Mouse (Mus musculus): ENCODE measurements around the gene Akap13. TPM values are rescaled to one million over a fixed set of nuclear protein-coding genes. Genes with fewer than 3 reads are reported as not detected.

Gene Akap13
- polyA plus RNA-seq, 1 experiment from 2014 or later, result 29.5 TPM

DNA sequence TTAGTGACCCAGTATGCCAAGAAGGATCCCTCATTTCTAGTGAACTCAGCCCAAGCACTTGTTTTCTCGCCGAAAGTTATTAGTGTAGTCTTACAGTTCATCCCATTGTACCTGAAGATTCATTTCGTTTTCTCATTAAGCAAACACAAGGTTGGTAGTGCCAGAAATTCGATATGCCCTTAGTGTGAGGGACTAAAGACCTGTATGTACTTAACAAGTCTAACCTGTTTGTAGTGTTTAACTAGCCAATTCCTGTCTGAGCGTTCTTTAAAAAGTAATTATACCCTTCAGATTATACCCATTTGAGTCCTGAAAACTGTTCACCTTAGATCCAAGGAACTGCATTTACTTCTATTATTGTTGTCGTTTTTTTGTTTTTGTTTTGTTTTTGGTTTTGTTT is 130.1 kb downstream of the Akap13 start:
- no peak overlapping the region for H3K27ac ChIP-seq (ENCODE audit: low read depth, low read length)
- no peak overlapping the region for H3K4me2 ChIP-seq (ENCODE audit: low read depth)
- DNase-seq (ENCODE audit: low spot score), result no peak
- no peaks in the 10 kb centered on the region for H3K36me3 ChIP-seq (ENCODE audit: control insufficient read depth, insufficient read depth, low read length)
- WGBS, result 92% methylated on average over 6 of the region's 6 CpGs
- H3K27me3 ChIP-seq (ENCODE audit: control insufficient read depth, insufficient read depth, low read length), result no peaks in the 10 kb centered on the region
- ATAC-seq (ENCODE audit: insufficient read depth, low FRiP score, low TSS enrichment), result no peak
- H3K9me3 ChIP-seq (ENCODE audit: control insufficient read depth, low read length), result no peaks in the 10 kb centered on the region
- no peak overlapping the region for H3K9ac ChIP-seq (ENCODE audit: low read length)
- H3K4me3 ChIP-seq (ENCODE audit: low read depth, low read length), result no peak overlapping the region
- H3K4me1 ChIP-seq (ENCODE audit: control insufficient read depth, insufficient read depth, low read length), result no peaks in the 10 kb centered on the region

DNA sequence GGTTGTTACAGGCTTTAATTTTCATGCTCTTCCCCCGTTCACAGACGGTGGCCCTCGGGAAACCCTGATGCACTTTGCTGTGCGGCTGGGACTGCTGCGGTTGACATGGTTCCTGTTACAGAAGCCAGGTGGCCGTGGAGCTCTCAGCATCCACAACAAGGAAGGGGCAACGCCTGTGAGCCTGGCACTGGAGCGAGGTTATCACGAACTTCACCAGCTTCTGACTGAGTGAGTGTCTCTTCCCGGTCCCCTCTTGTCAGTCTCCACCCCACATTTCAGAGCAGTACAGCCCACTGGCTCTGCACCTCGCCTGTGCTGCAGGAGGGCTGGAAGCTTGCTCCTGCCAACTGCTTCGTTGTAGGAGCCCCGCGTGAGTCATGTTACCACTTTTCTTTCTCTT is 130.8 kb downstream of the Akap13 start:
- whole genome bisulfite sequencing, result 72% methylated on average over 14 of the region's 14 CpGs

DNA sequence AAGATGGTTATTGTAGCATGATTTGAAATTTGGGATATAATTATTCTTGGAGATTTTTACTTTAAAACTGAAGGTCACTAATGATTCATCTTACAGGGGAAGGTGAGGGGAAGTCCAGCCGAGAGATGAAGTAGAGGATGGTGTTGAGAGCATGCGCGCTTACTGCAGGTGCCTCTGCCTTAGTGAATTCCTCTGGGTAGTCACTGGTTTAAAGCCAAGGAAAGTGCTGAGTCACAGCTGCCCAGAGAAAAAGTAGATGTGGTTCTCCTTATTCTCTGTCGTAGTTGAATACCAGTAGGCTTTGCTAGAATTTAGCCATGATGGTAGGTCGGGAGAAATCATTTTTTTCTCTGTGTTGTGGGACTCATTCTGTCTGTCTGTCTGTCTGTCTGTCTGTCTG is 132.4 kb downstream of the Akap13 start:
- Histone ChIP-seq H3K9me3 (ENCODE audit: control insufficient read depth, low read length) (no peaks in the 10 kb centered on the region), H3K4me1 (ENCODE audit: control insufficient read depth, insufficient read depth, low read length) (no peaks in the 10 kb centered on the region), H3K36me3 (ENCODE audit: control insufficient read depth, insufficient read depth, low read length) (no peaks in the 10 kb centered on the region), H3K4me2 (ENCODE audit: low read depth) (no peak overlapping the region), H3K4me3 (ENCODE audit: low read depth, low read length) (no peak overlapping the region), H3K27me3 (ENCODE audit: control insufficient read depth, insufficient read depth, low read length) (no peaks in the 10 kb centered on the region), H3K9ac (ENCODE audit: low read length) (no peak overlapping the region), H3K27ac (ENCODE audit: low read depth, low read length) (no peak overlapping the region)
- DNase-seq (ENCODE audit: low spot score) (no peak), ATAC-seq (ENCODE audit: insufficient read depth, low FRiP score, low TSS enrichment) (no peak)
- WGBS, result 92% methylated on average over 5 of the region's 5 CpGs

More for the DNA sequence above, 130.8 kb downstream of the Akap13 start:
- no peak overlapping the region for H3K9ac ChIP-seq (ENCODE audit: low read length)
- H3K4me1 ChIP-seq (ENCODE audit: control insufficient read depth, insufficient read depth, low read length), result no peaks in the 10 kb centered on the region
- H3K36me3 ChIP-seq (ENCODE audit: control insufficient read depth, insufficient read depth, low read length), result no peaks in the 10 kb centered on the region
- no peak overlapping the region for H3K4me3 ChIP-seq (ENCODE audit: low read depth, low read length)
- no peak for DNase-seq (ENCODE audit: low spot score)
- H3K9me3 ChIP-seq (ENCODE audit: control insufficient read depth, low read length), result no peaks in the 10 kb centered on the region
- no peaks in the 10 kb centered on the region for H3K27me3 ChIP-seq (ENCODE audit: control insufficient read depth, insufficient read depth, low read length)
- H3K27ac ChIP-seq (ENCODE audit: low read depth, low read length), result no peak overlapping the region
- no peak for ATAC-seq (ENCODE audit: insufficient read depth, low FRiP score, low TSS enrichment)
- no peak overlapping the region for H3K4me2 ChIP-seq (ENCODE audit: low read depth)

DNA sequence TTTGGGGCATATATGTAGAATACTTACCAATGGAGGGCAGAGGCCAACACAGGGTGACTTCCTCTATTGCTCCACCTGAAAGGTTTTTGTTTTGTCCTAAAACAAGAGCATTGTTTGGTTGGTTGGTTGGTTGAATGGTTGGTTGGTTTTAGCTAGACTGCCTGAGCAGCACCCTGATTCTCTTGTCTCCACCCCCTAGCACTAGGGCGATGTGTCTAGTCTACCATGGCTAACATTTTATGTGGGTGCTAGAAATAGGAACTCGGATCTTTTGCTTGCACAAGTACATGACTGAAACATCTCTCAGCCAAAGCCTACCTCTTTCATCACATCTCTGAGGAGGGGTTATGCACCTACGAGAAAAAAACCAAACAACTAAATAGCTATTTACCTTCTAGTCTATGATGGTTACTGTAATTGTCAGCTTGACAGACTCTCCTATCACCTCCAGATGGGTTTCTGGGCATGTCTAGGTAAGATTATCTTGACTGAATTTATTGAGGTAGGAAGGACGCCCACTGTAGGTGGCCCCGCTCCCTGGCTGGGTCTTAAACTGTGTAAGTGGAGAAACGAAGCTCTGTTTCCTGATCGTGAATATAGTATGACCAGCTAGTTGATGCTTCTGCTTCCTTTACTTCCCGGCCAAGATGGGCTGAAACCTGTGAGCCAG is 134.1 kb downstream of the Akap13 start:
- DNase-seq (ENCODE audit: low spot score) (no peak), ATAC-seq (ENCODE audit: insufficient read depth, low FRiP score, low TSS enrichment) (no peak)
- no peak overlapping the region for H3K27ac ChIP-seq (ENCODE audit: low read depth, low read length)
- WGBS, result 92% methylated on average over 8 of the region's 8 CpGs
- no peaks in the 10 kb centered on the region for H3K9me3 ChIP-seq (ENCODE audit: control insufficient read depth, low read length)
- no peaks in the 10 kb centered on the region for H3K36me3 ChIP-seq (ENCODE audit: control insufficient read depth, insufficient read depth, low read length)
- no peaks in the 10 kb centered on the region for H3K4me1 ChIP-seq (ENCODE audit: control insufficient read depth, insufficient read depth, low read length)
- no peak overlapping the region for H3K4me3 ChIP-seq (ENCODE audit: low read depth, low read length)
- H3K9ac ChIP-seq (ENCODE audit: low read length), result no peak overlapping the region
- H3K27me3 ChIP-seq (ENCODE audit: control insufficient read depth, insufficient read depth, low read length), result no peaks in the 10 kb centered on the region
- no peak overlapping the region for H3K4me2 ChIP-seq (ENCODE audit: low read depth)

DNA sequence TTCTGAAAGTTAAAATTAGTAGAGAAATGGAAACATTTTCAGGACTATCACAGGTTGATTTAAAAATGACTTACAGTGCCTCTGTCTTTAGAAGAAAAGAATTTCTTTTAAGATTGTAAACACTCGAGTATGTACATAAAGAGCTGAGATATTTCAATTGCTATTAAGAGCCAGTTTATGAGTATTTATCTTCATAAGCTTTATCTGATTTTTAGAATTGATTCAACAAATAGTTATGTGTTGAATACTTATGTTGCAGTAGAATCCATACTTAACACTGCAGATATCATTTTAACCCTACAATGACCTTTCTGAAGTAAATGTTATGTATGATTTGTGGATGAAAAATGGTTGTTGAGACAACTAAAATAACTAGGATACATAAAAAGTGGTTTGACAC is 136.6 kb downstream of the Akap13 start:
- Histone ChIP-seq H3K4me2 (ENCODE audit: low read depth) (no peak overlapping the region), H3K9me3 (ENCODE audit: control insufficient read depth, low read length) (no peaks in the 10 kb centered on the region)

DNA sequence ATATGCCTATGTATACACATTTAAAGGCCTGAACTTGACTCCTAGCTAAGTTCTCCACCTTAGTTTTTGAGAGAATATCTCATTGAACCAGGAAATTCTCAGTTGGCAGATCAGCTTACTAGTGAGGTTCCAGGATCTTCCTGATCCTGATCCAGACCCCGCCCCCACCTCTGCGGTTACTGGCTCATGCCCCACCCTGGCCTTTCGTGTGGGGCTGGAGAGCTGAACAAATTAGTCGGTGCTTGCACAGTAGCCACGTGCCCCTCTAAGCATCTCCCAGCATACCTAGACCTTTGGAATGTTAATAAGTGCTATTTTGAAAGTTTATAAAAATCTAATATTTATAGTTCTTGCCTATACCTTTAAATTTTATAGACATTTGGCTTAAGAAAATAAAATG is 139.5 kb downstream of the Akap13 start:
- H3K4me3 ChIP-seq (ENCODE audit: low read depth, low read length), result no peak overlapping the region
- H3K27me3 ChIP-seq (ENCODE audit: control insufficient read depth, insufficient read depth, low read length), result no peaks in the 10 kb centered on the region
- no peak overlapping the region for H3K4me2 ChIP-seq (ENCODE audit: low read depth)
- no peak overlapping the region for H3K27ac ChIP-seq (ENCODE audit: low read depth, low read length)
- DNase-seq (ENCODE audit: low spot score) (no peak), ATAC-seq (ENCODE audit: insufficient read depth, low FRiP score, low TSS enrichment) (no peak)
- H3K9me3 ChIP-seq (ENCODE audit: control insufficient read depth, low read length), result no peaks in the 10 kb centered on the region
- H3K4me1 ChIP-seq (ENCODE audit: control insufficient read depth, insufficient read depth, low read length), result no peaks in the 10 kb centered on the region
- H3K36me3 ChIP-seq (ENCODE audit: control insufficient read depth, insufficient read depth, low read length), result no peaks in the 10 kb centered on the region
- H3K9ac ChIP-seq (ENCODE audit: low read length), result no peak overlapping the region
- WGBS, result 91% methylated on average over 5 of the region's 5 CpGs

More for the DNA sequence above, 136.6 kb downstream of the Akap13 start:
- Histone ChIP-seq H3K4me3 (ENCODE audit: low read depth, low read length) (no peak overlapping the region), H3K36me3 (ENCODE audit: control insufficient read depth, insufficient read depth, low read length) (no peaks in the 10 kb centered on the region), H3K9ac (ENCODE audit: low read length) (no peak overlapping the region), H3K27ac (ENCODE audit: low read depth, low read length) (no peak overlapping the region), H3K4me1 (ENCODE audit: control insufficient read depth, insufficient read depth, low read length) (no peaks in the 10 kb centered on the region), H3K27me3 (ENCODE audit: control insufficient read depth, insufficient read depth, low read length) (no peaks in the 10 kb centered on the region)
- DNase-seq (ENCODE audit: low spot score), result no peak
- WGBS, result 82% methylated on average over 1 of the region's 1 CpGs
- ATAC-seq (ENCODE audit: insufficient read depth, low FRiP score, low TSS enrichment), result no peak

DNA sequence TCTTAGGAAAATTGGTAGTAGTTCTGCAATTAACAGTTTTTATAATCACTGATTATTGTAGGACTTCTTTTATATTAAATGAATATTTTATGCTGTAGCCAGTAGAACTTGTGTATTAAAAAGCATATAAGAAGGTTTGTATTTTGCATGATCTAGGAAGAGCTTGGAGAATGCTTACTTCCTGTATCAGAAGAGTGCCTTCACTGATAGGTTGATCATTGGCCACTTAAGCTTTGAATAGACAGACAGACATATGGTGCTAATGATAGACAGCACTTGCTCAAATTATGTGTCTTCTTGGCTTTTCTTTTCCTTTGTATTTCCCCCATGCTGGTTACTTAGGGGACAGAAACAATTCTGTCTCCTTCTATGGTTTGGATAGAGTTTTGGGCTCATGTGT is 139.9 kb downstream of the Akap13 start:
- H3K4me1 ChIP-seq (ENCODE audit: control insufficient read depth, insufficient read depth, low read length), result no peaks in the 10 kb centered on the region
- DNase-seq (ENCODE audit: low spot score) (no peak), ATAC-seq (ENCODE audit: insufficient read depth, low FRiP score, low TSS enrichment) (no peak)
- no peak overlapping the region for H3K4me2 ChIP-seq (ENCODE audit: low read depth)
- H3K27ac ChIP-seq (ENCODE audit: low read depth, low read length), result no peak overlapping the region
- H3K36me3 ChIP-seq (ENCODE audit: control insufficient read depth, insufficient read depth, low read length), result no peaks in the 10 kb centered on the region
- no peak overlapping the region for H3K4me3 ChIP-seq (ENCODE audit: low read depth, low read length)
- no peak overlapping the region for H3K9ac ChIP-seq (ENCODE audit: low read length)
- H3K27me3 ChIP-seq (ENCODE audit: control insufficient read depth, insufficient read depth, low read length), result no peaks in the 10 kb centered on the region
- no peaks in the 10 kb centered on the region for H3K9me3 ChIP-seq (ENCODE audit: control insufficient read depth, low read length)

DNA sequence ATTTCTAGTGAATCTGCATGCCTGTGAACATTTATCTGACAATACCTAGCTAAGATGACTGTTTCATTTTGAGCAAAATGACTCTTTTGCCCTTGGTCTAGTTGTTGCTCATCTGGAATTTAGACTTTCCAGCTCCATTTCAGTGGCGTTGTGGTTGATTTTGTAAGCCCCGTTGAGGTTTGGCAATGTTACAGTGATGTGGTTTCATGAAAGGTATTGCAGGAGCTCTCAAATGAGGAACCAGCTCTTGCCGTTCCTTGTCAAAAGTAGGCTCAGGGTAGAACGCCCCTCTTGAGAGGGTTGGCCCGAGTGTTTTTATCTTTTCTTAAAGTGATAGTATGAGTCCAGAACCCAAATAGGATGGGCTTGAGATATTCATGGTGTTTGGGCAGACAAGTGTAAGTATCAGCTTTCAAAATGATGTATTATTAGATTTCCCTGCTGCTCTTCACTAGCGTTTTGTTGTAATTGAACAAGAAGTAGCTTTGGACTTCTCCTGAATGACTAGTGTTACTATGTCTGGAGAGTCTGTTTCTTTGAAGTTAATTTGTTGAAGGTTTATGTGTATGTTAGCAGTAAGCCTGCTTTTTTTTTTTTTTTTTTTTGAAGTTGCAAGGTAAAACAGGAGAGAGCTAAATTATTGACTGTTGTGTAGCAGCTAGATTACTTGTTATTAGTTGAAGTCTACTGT is 140.9 kb downstream of the Akap13 start:
- DNase-seq (ENCODE audit: low spot score) (no peak), ATAC-seq (ENCODE audit: insufficient read depth, low FRiP score, low TSS enrichment) (no peak)
- Histone ChIP-seq H3K4me2 (ENCODE audit: low read depth) (no peak overlapping the region), H3K9ac (ENCODE audit: low read length) (no peak overlapping the region), H3K9me3 (ENCODE audit: control insufficient read depth, low read length) (no peaks in the 10 kb centered on the region), H3K27me3 (ENCODE audit: control insufficient read depth, insufficient read depth, low read length) (no peaks in the 10 kb centered on the region), H3K36me3 (ENCODE audit: control insufficient read depth, insufficient read depth, low read length) (no peaks in the 10 kb centered on the region), H3K4me1 (ENCODE audit: control insufficient read depth, insufficient read depth, low read length) (no peaks in the 10 kb centered on the region), H3K4me3 (ENCODE audit: low read depth, low read length) (no peak overlapping the region), H3K27ac (ENCODE audit: low read depth, low read length) (no peak overlapping the region)
- 90% methylated on average over 6 of the region's 6 CpGs for WGBS

DNA sequence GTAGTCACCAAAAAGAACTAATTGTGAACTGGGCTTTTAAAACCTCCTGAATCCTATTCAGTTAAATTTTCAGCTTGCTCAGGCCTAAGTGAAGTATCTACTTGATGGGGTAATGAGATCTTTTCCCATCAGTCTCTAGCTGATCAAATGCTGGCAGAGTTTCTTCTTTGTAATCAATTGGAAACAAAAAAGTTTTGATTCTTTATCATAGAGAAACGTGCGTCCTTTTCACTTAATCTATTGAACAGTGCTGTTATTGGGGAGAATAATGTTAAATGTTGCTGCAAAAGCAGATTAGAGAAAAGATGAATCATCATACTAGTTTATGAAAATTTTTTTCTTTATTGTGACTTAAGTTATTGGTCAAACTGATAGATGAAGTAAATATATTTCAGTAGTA is 142.5 kb downstream of the Akap13 start:
- H3K9ac ChIP-seq (ENCODE audit: low read length), result no peak overlapping the region
- no peaks in the 10 kb centered on the region for H3K36me3 ChIP-seq (ENCODE audit: control insufficient read depth, insufficient read depth, low read length)
- no peak overlapping the region for H3K4me3 ChIP-seq (ENCODE audit: low read depth, low read length)
- no peaks in the 10 kb centered on the region for H3K27me3 ChIP-seq (ENCODE audit: control insufficient read depth, insufficient read depth, low read length)
- H3K4me1 ChIP-seq (ENCODE audit: control insufficient read depth, insufficient read depth, low read length), result no peaks in the 10 kb centered on the region
- H3K9me3 ChIP-seq (ENCODE audit: control insufficient read depth, low read length), result no peaks in the 10 kb centered on the region
- ATAC-seq (ENCODE audit: insufficient read depth, low FRiP score, low TSS enrichment) (no peak), DNase-seq (ENCODE audit: low spot score) (no peak)
- WGBS, result 94% methylated on average over 2 of the region's 2 CpGs
- H3K27ac ChIP-seq (ENCODE audit: low read depth, low read length), result no peak overlapping the region
- H3K4me2 ChIP-seq (ENCODE audit: low read depth), result no peak overlapping the region
